Mouse (Mus musculus) erythroid progenitor cell, adult 5-6 weeks (primary cell): Measurements from ENCODE around the gene Oat. TPM values are rescaled to one million over a fixed set of nuclear protein-coding genes. Genes with fewer than 3 reads are reported as not detected.
A peak's percentile ranks its signal among the peaks of the same experiment; 100 is the strongest.

ENCODE experiments used
- ATAC-seq: replicated peaks from 2 replicates; pipeline ENCODE4 v1.8.0; 2016; ENCODE audit warnings: moderate number of reproducible peaks, mild to moderate bottlenecking, moderate TSS enrichment, inconsistent platforms; ENCODE audit not compliant: poor library complexity, low FRiP score, severe bottlenecking
- total RNA-seq, 2 experiments: library from RNA; stranded (forward) in 1 of 2; stranded (reverse) in 1 of 2; fragments of 150-400 nt in 1 of 2; fragments of 186-747, 209-891 nt in 1 of 2; gene quantifications; 2 replicates each; pipeline versions ENCODE4 v1.2.3 to v1.2.4; 2015 to 2017; ENCODE audit warnings: low replicate concordance in 2 of 2

Oat gene
- total RNA-seq, 2 experiments from 2014 or later = 18.5 to 22.2 TPM

DNA sequence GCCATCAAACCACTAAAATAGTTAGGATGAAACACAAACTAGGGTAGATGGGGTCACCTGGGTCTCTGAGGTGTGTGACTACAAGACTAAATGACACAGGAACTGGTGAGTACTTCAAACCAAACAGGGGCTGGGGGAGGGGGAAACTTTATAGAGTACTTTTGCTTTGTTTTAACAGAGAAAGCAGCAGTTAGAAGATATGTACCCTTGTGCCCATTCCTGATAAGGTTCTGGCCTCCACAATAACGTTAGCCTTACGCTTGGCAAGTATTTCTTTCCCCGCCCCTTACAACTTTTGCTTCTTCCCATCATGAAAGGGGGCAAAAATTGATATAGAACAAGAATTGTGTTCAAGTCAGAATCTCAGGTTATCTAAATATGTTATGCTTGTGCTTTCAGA lies 19.6 kb upstream of the Oat start:
- no peak for ATAC-seq

DNA sequence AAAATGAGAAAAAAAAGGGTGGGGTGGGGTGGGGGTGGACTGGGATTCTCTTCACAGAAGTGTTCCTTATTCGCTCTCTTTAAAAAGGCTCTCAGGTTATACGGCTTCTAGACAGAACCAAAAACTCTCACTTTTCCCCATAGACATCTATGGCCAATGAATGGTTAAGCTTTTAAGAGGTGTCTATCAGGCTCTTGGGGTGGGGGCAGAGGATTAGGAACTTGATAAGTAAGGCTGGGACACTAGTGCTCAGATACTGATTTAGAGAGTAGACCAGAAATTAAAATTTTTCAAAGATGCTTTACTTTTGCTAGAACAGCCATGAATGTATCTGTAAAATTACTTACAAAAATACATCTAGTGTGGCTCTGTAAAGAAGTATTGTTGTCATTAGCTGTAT lies 18.1 kb upstream of the Oat start:
- ATAC-seq = no peak

- no peak for ATAC-seq
Observed at GRCm38 (mm10) chr7:132593762-132594161, 17.6 kb upstream of the Oat start.

- no peak for ATAC-seq
Observed at GRCm38 (mm10) chr7:132589610-132590009, 13.4 kb upstream of the Oat start.

- no peak for ATAC-seq
Observed at GRCm38 (mm10) chr7:132587167-132587566, 11.0 kb upstream of the Oat start.

DNA sequence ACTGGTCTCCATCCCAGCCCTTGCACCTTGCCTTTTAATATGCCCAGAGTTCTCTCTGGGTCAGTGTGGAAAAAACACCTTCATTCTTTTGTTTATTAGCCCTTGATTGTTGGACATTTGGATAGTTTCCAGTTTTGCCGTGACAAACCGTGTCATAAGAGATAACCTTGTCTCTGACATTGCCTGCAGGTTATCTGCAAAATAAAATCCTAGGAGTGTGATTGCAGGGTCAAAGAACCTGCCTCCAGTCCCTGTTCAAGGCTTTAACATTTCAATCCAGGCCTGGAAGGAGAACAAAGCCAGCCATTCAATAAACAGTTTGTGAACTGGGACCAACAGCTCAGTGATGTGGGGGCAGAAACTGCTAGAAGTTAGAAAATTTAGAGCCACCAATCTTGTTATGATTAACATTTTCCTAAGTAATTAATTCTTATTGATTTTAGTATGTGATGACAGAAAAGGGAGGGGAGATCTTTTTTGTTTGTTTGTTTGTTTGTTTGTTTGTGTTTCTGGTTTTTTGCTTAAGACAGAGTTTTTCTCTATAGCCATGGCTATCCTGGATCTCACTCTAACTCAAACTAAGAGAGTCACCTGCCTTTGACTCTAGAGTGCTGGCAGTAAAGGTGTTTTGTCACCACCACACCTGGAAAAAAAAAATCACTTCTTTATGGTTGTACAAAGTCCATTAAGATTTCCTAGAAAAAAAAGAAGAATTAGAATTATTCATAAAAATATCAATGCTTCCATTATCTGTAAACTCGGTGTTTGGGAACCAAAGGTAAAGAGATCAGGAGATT lies 9.7 kb upstream of the Oat start:
- ATAC-seq = no peak

DNA sequence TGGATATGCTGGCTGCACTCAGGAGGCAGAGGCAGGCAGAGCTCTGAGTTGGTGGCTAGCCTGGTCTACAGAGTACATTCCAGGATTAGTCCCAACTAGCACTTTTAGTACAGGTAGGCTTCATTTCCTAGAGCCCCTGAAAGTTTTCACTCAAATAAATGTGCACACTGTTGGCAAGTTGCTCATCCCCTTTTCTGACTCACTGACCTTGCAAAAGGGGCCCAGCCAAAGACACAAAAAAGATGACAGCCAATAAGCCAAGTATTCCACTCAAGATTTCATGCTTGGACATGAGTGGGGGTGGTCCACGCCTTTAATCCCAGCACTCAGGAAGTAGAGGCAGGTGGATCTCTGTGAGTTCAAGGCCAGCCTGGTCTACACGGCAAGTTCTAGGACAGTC lies 5.2 kb upstream of the Oat start:
- ATAC-seq = no peak

- no peak for ATAC-seq
Observed at GRCm38 (mm10) chr7:132580511-132580910, 4.3 kb upstream of the Oat start.

- no peak for ATAC-seq
Observed at GRCm38 (mm10) chr7:132576891-132577290, 693 bp upstream of the Oat start.

- ATAC-seq = peak; percentile 71
Observed at GRCm38 (mm10) chr7:132575623-132576022, 575 bp downstream of the Oat start.

GRCm38 (mm10) chr7:132574646-132575045 lies 1.6 kb downstream of the Oat start:
- no peak for ATAC-seq

DNA sequence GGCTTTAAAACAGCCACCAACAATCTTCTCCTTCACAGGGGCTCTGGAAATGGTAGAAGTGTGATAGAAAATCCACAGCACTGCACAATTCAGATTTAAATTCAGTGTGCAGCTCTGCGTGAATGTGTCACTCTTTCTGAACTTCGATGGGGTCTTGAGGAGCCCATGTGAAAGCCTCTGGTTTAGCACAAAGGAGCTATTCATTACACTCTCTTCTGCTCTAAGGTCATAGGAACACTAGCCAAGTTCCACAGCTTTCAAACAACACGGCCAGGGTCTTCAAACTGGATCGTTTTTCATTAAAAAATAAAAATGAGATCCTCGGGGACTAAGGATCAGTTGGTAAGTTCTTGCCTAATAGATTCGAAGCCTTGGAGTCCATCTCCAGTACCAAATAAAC lies 3.0 kb downstream of the Oat start:
- no peak for ATAC-seq

DNA sequence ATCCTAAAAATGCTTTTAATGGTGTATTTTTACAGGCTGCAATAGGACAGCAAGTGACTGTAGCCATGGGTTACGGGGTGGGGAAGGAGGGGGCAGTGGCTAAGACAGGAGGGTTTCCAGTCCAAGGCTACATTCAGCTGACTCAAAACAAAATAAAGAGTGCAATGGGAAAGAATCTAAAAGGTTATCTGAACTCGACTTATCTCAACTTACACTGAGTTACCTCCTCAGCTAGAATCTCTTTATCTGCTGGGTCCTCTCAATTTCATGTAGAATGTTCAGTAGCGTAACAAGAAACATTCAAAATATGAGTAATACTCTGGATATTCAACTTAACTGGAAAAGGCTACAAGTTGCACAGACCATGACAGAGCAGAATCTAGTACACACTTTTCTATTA lies 3.5 kb downstream of the Oat start:
- ATAC-seq = no peak

- no peak for ATAC-seq
Observed at GRCm38 (mm10) chr7:132571481-132571880, 4.7 kb downstream of the Oat start.

DNA sequence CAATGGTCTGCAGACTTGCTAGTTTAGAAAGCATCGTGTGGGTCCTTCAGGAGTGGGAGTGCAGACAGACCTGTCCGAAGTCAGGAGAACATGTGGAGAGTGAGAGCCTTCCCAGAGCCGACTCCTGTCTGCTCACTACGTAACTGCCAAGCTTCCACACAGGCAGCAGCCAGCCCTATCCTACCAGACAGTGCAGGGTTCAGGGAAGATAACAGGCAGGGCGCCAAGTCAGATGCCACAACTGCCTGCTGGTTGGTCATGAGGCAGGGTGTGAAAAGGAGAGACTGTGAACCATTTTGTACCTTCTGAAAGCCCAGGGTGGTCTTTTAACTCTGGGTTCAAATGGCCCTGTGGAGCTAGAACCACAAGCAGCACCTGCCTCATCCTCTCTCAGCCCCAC lies 6.1 kb downstream of the Oat start:
- ATAC-seq = peak; percentile 80

- no peak for ATAC-seq
Observed at GRCm38 (mm10) chr7:132568817-132569216, 7.4 kb downstream of the Oat start.

- no peak for ATAC-seq
Observed at GRCm38 (mm10) chr7:132565831-132566230, 10.4 kb downstream of the Oat start.

GRCm38 (mm10) chr7:132559138-132559766 lies 16.9 kb downstream of the Oat start:
- no peak for ATAC-seq

DNA sequence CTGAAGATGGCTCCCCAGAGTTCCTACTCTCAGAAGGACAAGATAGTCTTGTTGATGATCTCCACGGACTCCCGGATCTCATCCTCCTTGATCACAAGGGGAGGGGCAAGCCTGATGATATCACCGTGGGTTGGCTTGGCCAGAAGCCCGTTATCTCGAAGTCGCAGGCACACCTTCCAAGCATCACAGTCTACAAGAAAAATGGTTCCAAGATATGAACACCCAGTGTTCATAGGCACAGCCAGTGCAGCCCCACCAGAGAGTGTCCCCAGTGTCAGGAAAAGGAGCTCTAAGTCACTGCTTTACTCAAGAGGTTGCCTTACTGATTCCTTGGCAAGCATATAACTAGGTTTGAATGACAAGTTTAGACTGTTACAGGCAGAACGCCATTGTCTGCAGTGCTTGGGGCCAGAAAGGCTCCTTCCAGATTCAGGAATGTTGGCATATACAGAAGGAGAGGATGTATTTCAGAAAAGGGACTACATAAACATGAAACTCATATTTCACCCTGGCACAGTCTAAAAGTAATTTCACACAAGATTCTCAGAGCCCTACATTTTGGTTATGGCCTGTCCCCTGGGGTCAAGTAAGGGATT lies 18.0 kb downstream of the Oat start:
- peak; percentile 49; the same call in 1 of the 2 replicates for ATAC-seq

DNA sequence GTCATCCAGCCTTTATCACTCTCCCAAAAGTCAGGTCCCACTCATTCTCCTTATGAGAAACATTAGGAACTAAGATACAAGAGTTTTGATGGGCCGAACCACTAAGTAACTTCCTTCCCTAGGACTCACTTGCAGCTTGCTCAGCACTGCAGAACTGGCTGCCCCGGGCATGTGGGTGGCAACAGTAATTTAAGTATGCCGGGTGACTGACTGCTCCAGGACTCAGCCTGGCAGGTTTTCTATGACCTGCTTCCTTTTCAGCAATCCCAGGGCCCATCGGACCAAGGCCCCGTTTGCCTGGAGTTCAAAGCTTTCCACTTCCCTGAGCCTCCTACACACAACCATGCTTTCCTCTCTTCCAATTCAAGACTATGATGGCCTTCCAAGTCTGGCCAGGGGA lies 19.6 kb downstream of the Oat start:
- no peak for ATAC-seq

- no peak for ATAC-seq
Observed at GRCm38 (mm10) chr7:132555911-132556310, 20.3 kb downstream of the Oat start.
